Mouse (Mus musculus) forebrain, embryonic 15.5 days (tissue): ENCODE measurements around the gene Pigo. TPM values are rescaled to one million over a fixed set of nuclear protein-coding genes. Genes with fewer than 3 reads are reported as not detected.
A peak's percentile ranks its signal among the peaks of the same experiment; 100 is the strongest.

Experiments
- ATAC-seq: fragments of 200-750 bp; cut with Nextera tagmentation; replicated peaks from 2 replicates; pipeline ENCODE4 v1.8.0; 2017; ENCODE audit warnings: mild to moderate bottlenecking, moderate TSS enrichment, moderate library complexity
- H3K27ac ChIP-seq: fragments of 300-500 bp; sonication (generic); replicated peaks from 2 replicates; pipeline ENCODE4 v1.5.1; 2015; ENCODE audit warnings: mild to moderate bottlenecking, inconsistent platforms
- H3K27me3 ChIP-seq: fragments of 300-500 bp; sonication (generic); 2 replicates; pipeline ENCODE4 v1.6.1; 2015; ENCODE audit warnings: inconsistent platforms
- H3K36me3 ChIP-seq: fragments of 300-500 bp; sonication (generic); 2 replicates; pipeline ENCODE4 v1.6.1; 2015; ENCODE audit warnings: mild to moderate bottlenecking, inconsistent platforms
- H3K4me1 ChIP-seq: fragments of 300-500 bp; sonication (generic); 2 replicates; pipeline ENCODE4 v1.6.1; 2015; ENCODE audit warnings: inconsistent platforms
- H3K4me2 ChIP-seq: fragments of 300-500 bp; sonication (generic); replicated peaks from 2 replicates; pipeline ENCODE4 v1.6.1; 2015; ENCODE audit warnings: mild to moderate bottlenecking, inconsistent platforms
- H3K4me3 ChIP-seq: fragments of 300-500 bp; sonication (generic); 2 replicates; pipeline ENCODE4 v1.5.1; 2015; ENCODE audit warnings: mild to moderate bottlenecking, inconsistent platforms
- H3K9ac ChIP-seq: fragments of 300-500 bp; sonication (generic); replicated peaks from 2 replicates; pipeline ENCODE4 v1.6.1; 2015; ENCODE audit warnings: mild to moderate bottlenecking, inconsistent platforms
- H3K9me3 ChIP-seq: fragments of 300-500 bp; sonication (generic); 2 replicates; pipeline ENCODE4 v1.6.1; 2016; ENCODE audit warnings: inconsistent platforms
- WGBS: fragments of 180-500 bp; shearing (Covaris S2); methylation state at CpG from one replicate; pipeline ENCODE4 v1.1.7; 2015; ENCODE audit warnings: mixed read lengths; 5-methylcytosine and 5-hydroxymethylcytosine counted together
- polyA plus RNA-seq: library from polyadenylated mRNA; unstranded; fragments of >200 nt; fragmentation: Nextera tagmentation; extraction: Ambion mirVana; gene quantifications from 2 replicates; pipeline ENCODE4 v1.2.1, GENCODE M21; 2015

Pigo gene
- 23.2 and 23.8 TPM in 2 replicates for polyA plus RNA-seq

GRCm38 (mm10) chr4:43025084-43025960, at the start of gene Pigo:
Gene Pigo (minus strand): TSS chr4:43025819.
- Histone ChIP-seq H3K36me3 (peaks cover 54% of the 10 kb centered on the region), H3K27ac (peak within 1 kb of the TSS; percentile 90), H3K9me3 (no peaks in the 10 kb centered on the region), H3K4me3 (peak within 1 kb of the TSS; percentile 57), H3K4me2 (peak within 1 kb of the TSS; percentile 59), H3K9ac (peak within 1 kb of the TSS; percentile 48), H3K27me3 (no peaks in the 10 kb centered on the region), H3K4me1 (peaks cover 22% of the 10 kb centered on the region)
- 8% methylated on average over 42 of the region's 42 CpGs for WGBS
- peak; percentile 95 for ATAC-seq

- Histone ChIP-seq H3K4me2 (no peak overlapping the region), H3K36me3 (no peaks in the 10 kb centered on the region), H3K4me1 (no peaks in the 10 kb centered on the region), H3K4me3 (no peak overlapping the region), H3K27ac (no peak overlapping the region), H3K9me3 (no peaks in the 10 kb centered on the region), H3K27me3 (no peaks in the 10 kb centered on the region), H3K9ac (no peak overlapping the region)
- ATAC-seq: no peak
These were observed 49.3 kb upstream of the Pigo start for GRCm38 (mm10) chr4:43074923-43075322.

GRCm38 (mm10) chr4:43065471-43065870, 39.9 kb upstream of the Pigo start:
- no peak overlapping the region for H3K4me2 ChIP-seq
- no peak for ATAC-seq
- no peaks in the 10 kb centered on the region for H3K27me3 ChIP-seq
- peaks cover 5% of the 10 kb centered on the region; the same call in 1 of the 2 replicates for H3K4me1 ChIP-seq
- H3K9ac ChIP-seq: no peak overlapping the region
- H3K36me3 ChIP-seq: no peaks in the 10 kb centered on the region
- H3K9me3 ChIP-seq: no peaks in the 10 kb centered on the region
- 95% methylated on average over 4 of the region's 4 CpGs for WGBS
- no peak overlapping the region for H3K27ac ChIP-seq
- no peak overlapping the region for H3K4me3 ChIP-seq

- H3K27me3 ChIP-seq: no peaks in the 10 kb centered on the region
- H3K4me3 ChIP-seq: peak overlapping the region; percentile 68
- no peak overlapping the region for H3K9ac ChIP-seq
- ATAC-seq: no peak
- no peak overlapping the region for H3K27ac ChIP-seq
- WGBS: 30% methylated on average over 3 of the region's 3 CpGs
- H3K36me3 ChIP-seq: no peaks in the 10 kb centered on the region
- no peaks in the 10 kb centered on the region for H3K9me3 ChIP-seq
- peak overlapping the region; percentile 69; the same call in 1 of the 2 replicates for H3K4me2 ChIP-seq
- peaks cover 21% of the 10 kb centered on the region; the same call in 1 of the 2 replicates for H3K4me1 ChIP-seq
These were observed 34.7 kb upstream of the Pigo start for GRCm38 (mm10) chr4:43060286-43060685.

GRCm38 (mm10) chr4:43059697-43060096, 34.1 kb upstream of the Pigo start:
- H3K27ac ChIP-seq: no peak overlapping the region
- no peaks in the 10 kb centered on the region for H3K27me3 ChIP-seq
- H3K4me3 ChIP-seq: peak overlapping the region; percentile 68
- no peaks in the 10 kb centered on the region for H3K36me3 ChIP-seq
- H3K4me1 ChIP-seq: peaks cover 21% of the 10 kb centered on the region; the same call in 1 of the 2 replicates
- ATAC-seq: no peak
- H3K9me3 ChIP-seq: no peaks in the 10 kb centered on the region
- 31% methylated on average over 3 of the region's 3 CpGs for WGBS
- peak overlapping the region; percentile 59; the same call in 1 of the 2 replicates for H3K9ac ChIP-seq
- peak overlapping the region; percentile 69 for H3K4me2 ChIP-seq

GRCm38 (mm10) chr4:43058753-43059654, 33.4 kb upstream of the Pigo start, which contains the start of gene Unc13b:
Gene Unc13b (plus strand): TSS chr4:43058953.
- Histone ChIP-seq H3K27ac (peak within 1 kb of the TSS; percentile 88), H3K4me1 (peaks cover 21% of the 10 kb centered on the region; the same call in 1 of the 2 replicates), H3K36me3 (no peaks in the 10 kb centered on the region), H3K4me2 (peak within 1 kb of the TSS; percentile 69), H3K27me3 (no peaks in the 10 kb centered on the region), H3K4me3 (peak within 1 kb of the TSS; percentile 68), H3K9ac (peak within 1 kb of the TSS; percentile 59), H3K9me3 (no peaks in the 10 kb centered on the region)
- peak; percentile 99 for ATAC-seq
- WGBS: under 1% methylated on average over 84 of the region's 90 CpGs

GRCm38 (mm10) chr4:43058392-43058752, 32.8 kb upstream of the Pigo start:
- H3K27ac ChIP-seq: peak overlapping the region; percentile 88
- H3K4me2 ChIP-seq: peak overlapping the region; percentile 69
- H3K4me3 ChIP-seq: peak overlapping the region; percentile 68
- peak overlapping the region; percentile 33 for H3K9ac ChIP-seq
- peaks cover 21% of the 10 kb centered on the region; the same call in 1 of the 2 replicates for H3K4me1 ChIP-seq
- no peaks in the 10 kb centered on the region for H3K36me3 ChIP-seq
- no peaks in the 10 kb centered on the region for H3K9me3 ChIP-seq
- ATAC-seq: peak; percentile 47; the same call in 1 of the 2 replicates
- H3K27me3 ChIP-seq: no peaks in the 10 kb centered on the region
- 12% methylated on average over 8 of the region's 8 CpGs for WGBS

- no peak overlapping the region for H3K27ac ChIP-seq
- peaks cover 21% of the 10 kb centered on the region; the same call in 1 of the 2 replicates for H3K4me1 ChIP-seq
- no peaks in the 10 kb centered on the region for H3K9me3 ChIP-seq
- no peak overlapping the region for H3K4me2 ChIP-seq
- H3K9ac ChIP-seq: no peak overlapping the region
- no peak overlapping the region for H3K4me3 ChIP-seq
- H3K27me3 ChIP-seq: no peaks in the 10 kb centered on the region
- no peak for ATAC-seq
- WGBS: 91% methylated on average over 5 of the region's 5 CpGs
- no peaks in the 10 kb centered on the region for H3K36me3 ChIP-seq
These were observed 32.0 kb upstream of the Pigo start for GRCm38 (mm10) chr4:43057654-43058053.

GRCm38 (mm10) chr4:43052627-43053026, 27.0 kb upstream of the Pigo start:
- ATAC-seq: no peak
- no peak overlapping the region for H3K27ac ChIP-seq
- no peaks in the 10 kb centered on the region for H3K9me3 ChIP-seq
- no peaks in the 10 kb centered on the region for H3K27me3 ChIP-seq
- H3K4me3 ChIP-seq: no peak overlapping the region
- H3K9ac ChIP-seq: no peak overlapping the region
- 0 out of 2 replicates have a peak, but pooled peaks cover under 1% of the 10 kb centered on the region for H3K4me1 ChIP-seq
- 14% methylated on average over 4 of the region's 4 CpGs for WGBS
- H3K36me3 ChIP-seq: no peaks in the 10 kb centered on the region
- no peak overlapping the region for H3K4me2 ChIP-seq

- Histone ChIP-seq H3K4me2 (peak overlapping the region; percentile 81), H3K4me3 (no peak overlapping the region; the same call in 1 of the 2 replicates), H3K9ac (no peak overlapping the region), H3K4me1 (peaks cover 34% of the 10 kb centered on the region), H3K27ac (0 out of 2 replicates have a peak overlapping the region, but pooled peaks have one; percentile 5), H3K27me3 (no peaks in the 10 kb centered on the region), H3K9me3 (no peaks in the 10 kb centered on the region), H3K36me3 (no peaks in the 10 kb centered on the region)
- 7% methylated on average over 5 of the region's 5 CpGs for WGBS
- no peak for ATAC-seq
These were observed 21.6 kb upstream of the Pigo start for GRCm38 (mm10) chr4:43047231-43047630.

GRCm38 (mm10) chr4:43046607-43047006, 21.0 kb upstream of the Pigo start:
- ATAC-seq: no peak
- Histone ChIP-seq H3K4me2 (peak overlapping the region; percentile 81; the same call in 1 of the 2 replicates), H3K27ac (no peak overlapping the region), H3K9me3 (no peaks in the 10 kb centered on the region), H3K9ac (no peak overlapping the region), H3K27me3 (no peaks in the 10 kb centered on the region), H3K4me1 (peaks cover 34% of the 10 kb centered on the region), H3K4me3 (0 out of 2 replicates have a peak overlapping the region, but pooled peaks have one; percentile 8), H3K36me3 (no peaks in the 10 kb centered on the region)
- 61% methylated on average over 5 of the region's 5 CpGs for WGBS
